Mouse (Mus musculus) left cerebral cortex, adult 2 months (tissue): ENCODE measurements at regions not wholly inside any gene's neighbourhood (a gene's known extent, or its start where the extent isn't known, plus 50 kb on each side); places are given as distances from the start of the nearest gene placed in this dataset.

Experiments
- DNase-seq, 2 experiments: peaks; one replicate each; pipeline ENCODE4 v3.0.0; 2021 to 2022; ENCODE audit warnings: low spot score in 2 of 2, mixed read lengths in 1 of 2; ENCODE audit errors: extremely low spot score in 1 of 2
- H3K27ac ChIP-seq: fragments of 200-600 bp; 2 replicates; pipeline ENCODE4 v1.8.1; 2022
- H3K4me3 ChIP-seq: fragments of 200-600 bp; 2 replicates; pipeline ENCODE4 v1.8.1; 2022
- CTCF ChIP-seq: fragments of 200-600 bp; IDR thresholded peaks from 2 replicates; pipeline ENCODE4 v1.8.1; 2022; ENCODE audit warnings: antibody characterized with exemption, mild to moderate bottlenecking, moderate library complexity
- intact Hi-C: fragments of 180-260 bp; cut with DNase I; formaldehyde crosslinking; loops from one replicate; pipeline ENCODE4 v1.15.1; 2025

DNA sequence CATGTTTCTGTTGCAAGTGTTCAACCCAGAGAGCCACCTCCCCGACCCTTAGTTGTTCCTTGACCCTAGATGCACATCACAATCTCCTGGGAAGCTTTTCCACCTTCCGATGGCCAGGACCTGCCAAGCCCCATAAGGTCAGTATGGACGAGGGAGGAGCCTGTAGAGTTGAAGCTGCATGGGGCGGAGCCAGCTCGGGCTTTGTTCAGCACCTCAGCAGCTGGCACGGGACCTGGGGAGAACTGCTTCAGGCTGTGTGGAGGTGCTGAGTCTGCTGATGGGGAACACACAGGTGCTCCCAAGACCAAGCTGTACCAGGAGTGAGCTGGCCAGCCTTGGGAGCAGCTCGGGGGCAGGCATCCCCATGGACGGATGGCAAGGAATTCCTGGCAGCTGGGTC, 267.6 kb downstream of the Sox9 start:
- no peak for TF ChIP-seq CTCF
- no peak for DNase-seq
- H3K27ac ChIP-seq = no peak overlapping the region
- intact Hi-C loops = no loop called here
- no peak overlapping the region for H3K4me3 ChIP-seq

GRCm38 (mm10) chr11:113052536-113052935, 270.5 kb downstream of the Sox9 start:
- H3K4me3 ChIP-seq = no peak overlapping the region
- DNase-seq = no peak

GRCm38 (mm10) chr11:113056042-113056632, 274.1 kb downstream of the Sox9 start:
- intact Hi-C loops = no loop called here
- DNase-seq = no peak
- Histone ChIP-seq H3K27ac (no peak overlapping the region), H3K4me3 (no peak overlapping the region)
- TF ChIP-seq CTCF = no peak

More at GRCm38 (mm10) chr11:113052536-113052935, 270.5 kb downstream of the Sox9 start:
- TF ChIP-seq CTCF = no peak
- intact Hi-C loops = no loop called here
- no peak overlapping the region for H3K27ac ChIP-seq

- peak in 1 of 2 experiments; percentile 21 for DNase-seq
- no peak for TF ChIP-seq CTCF
- Histone ChIP-seq H3K27ac (no peak overlapping the region), H3K4me3 (no peak overlapping the region)
- intact Hi-C loops = no loop called here
These were observed 274.8 kb downstream of the Sox9 start for GRCm38 (mm10) chr11:113056824-113057223.

GRCm38 (mm10) chr11:113070365-113070764, 288.3 kb downstream of the Sox9 start:
- no peak for TF ChIP-seq CTCF
- intact Hi-C loops = no loop called here
- H3K4me3 ChIP-seq = no peak overlapping the region
- H3K27ac ChIP-seq = no peak overlapping the region
- DNase-seq = no peak

GRCm38 (mm10) chr11:113071942-113072341, 289.9 kb downstream of the Sox9 start:
- TF ChIP-seq CTCF = no peak
- intact Hi-C loops = no loop called here
- Histone ChIP-seq H3K4me3 (no peak overlapping the region), H3K27ac (no peak overlapping the region)
- no peak for DNase-seq

- intact Hi-C loops = no loop called here
- TF ChIP-seq CTCF = no peak
These were observed 292.3 kb downstream of the Sox9 start for GRCm38 (mm10) chr11:113074328-113074727.

GRCm38 (mm10) chr11:113076371-113076770, 294.3 kb downstream of the Sox9 start:
- no peak for DNase-seq
- no peak for TF ChIP-seq CTCF
- intact Hi-C loops = no loop called here
- no peak overlapping the region for H3K27ac ChIP-seq
- no peak overlapping the region for H3K4me3 ChIP-seq

More at GRCm38 (mm10) chr11:113074328-113074727, 292.3 kb downstream of the Sox9 start:
- DNase-seq = no peak
- Histone ChIP-seq H3K27ac (no peak overlapping the region), H3K4me3 (no peak overlapping the region)

DNA sequence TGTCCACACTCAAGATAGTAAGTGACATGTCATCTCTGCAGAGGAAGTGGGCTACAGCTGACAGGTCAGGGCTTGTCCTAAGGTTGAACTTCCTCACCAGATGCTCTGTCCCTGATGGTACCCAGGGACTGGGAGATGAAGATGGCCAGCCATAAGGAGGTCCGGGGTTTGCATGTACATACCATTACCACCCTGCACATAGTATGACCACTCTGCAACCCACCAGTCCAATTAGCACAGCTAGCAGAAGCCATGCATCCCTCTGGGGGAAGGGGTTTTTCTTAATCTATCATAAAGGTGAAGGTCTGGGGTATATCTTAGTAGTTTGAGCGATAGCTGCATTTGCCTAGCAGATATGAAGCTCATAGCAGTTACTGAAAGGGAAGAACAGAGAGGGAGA, 298.3 kb downstream of the Sox9 start:
- Histone ChIP-seq H3K27ac (no peak overlapping the region), H3K4me3 (no peak overlapping the region)
- no peak for TF ChIP-seq CTCF
- intact Hi-C loops = no loop called here
- DNase-seq = no peak

DNA sequence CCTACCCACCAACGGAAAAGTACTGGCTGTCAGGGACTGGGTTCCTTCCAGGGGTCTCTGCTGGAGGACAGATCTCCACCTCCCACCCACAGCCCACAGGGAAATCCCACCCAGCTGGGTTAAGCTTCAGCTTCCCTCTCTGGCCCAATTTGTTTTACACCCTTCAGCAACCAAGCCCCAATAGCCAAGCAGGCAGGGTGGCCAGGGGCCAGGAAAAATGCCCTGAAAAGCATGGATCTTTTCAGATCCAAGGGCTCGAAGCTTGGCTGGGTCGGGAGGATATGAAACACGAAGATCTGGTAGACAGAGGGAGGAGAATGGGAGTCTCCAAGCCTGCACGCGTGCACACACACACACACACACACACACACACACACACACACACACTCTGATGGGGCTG, 302.4 kb downstream of the Sox9 start:
- TF ChIP-seq CTCF = no peak
- intact Hi-C loops = no loop called here
- Histone ChIP-seq H3K4me3 (no peak overlapping the region), H3K27ac (no peak overlapping the region)
- DNase-seq = no peak

- no peak for DNase-seq
- TF ChIP-seq CTCF = no peak
- intact Hi-C loops = loop anchor here (5.0 kb wide), 1 partner anchor 303 kb away; the partner anchor contains the start of gene Sox9
- Histone ChIP-seq H3K4me3 (no peak overlapping the region), H3K27ac (no peak overlapping the region)
These were observed 303.5 kb downstream of the Sox9 start for GRCm38 (mm10) chr11:113085556-113085955.

DNA sequence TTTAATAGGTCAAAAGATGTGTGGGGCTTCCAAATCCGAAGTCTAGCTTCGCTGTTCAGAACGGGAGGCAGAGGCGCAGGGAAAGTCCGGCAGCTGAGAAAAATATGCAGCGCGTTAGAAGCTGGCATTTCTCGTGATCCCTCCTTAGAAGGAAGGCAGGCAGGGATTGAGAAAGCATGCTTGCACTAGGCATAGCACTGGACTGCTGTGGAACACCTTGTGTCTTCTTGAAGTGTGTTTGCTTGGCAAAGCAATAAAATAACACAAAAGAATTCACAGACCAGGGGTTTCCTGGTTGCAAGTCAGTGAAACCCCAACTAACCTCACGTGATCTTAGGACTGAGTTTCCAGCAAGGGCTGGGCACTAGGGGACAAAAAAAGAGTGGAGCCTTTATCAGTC, 305.1 kb downstream of the Sox9 start:
- intact Hi-C loops = loop anchor here (5.0 kb wide), 1 partner anchor 305 kb away; the partner anchor contains the start of gene Sox9
- Histone ChIP-seq H3K27ac (peak overlapping the region; percentile 76; the same call in 1 of the 2 replicates), H3K4me3 (peak overlapping the region; percentile 20)
- no peak for TF ChIP-seq CTCF
- no peak for DNase-seq
